Mouse (Mus musculus): ENCODE results near the gene Vmn1r119.
"Not testable (repeated sequence)": the region's sequence is repeated elsewhere in the genome, so short reads cannot be mapped to it uniquely, and the experiment has no call there.

The Vmn1r119 gene

DNA sequence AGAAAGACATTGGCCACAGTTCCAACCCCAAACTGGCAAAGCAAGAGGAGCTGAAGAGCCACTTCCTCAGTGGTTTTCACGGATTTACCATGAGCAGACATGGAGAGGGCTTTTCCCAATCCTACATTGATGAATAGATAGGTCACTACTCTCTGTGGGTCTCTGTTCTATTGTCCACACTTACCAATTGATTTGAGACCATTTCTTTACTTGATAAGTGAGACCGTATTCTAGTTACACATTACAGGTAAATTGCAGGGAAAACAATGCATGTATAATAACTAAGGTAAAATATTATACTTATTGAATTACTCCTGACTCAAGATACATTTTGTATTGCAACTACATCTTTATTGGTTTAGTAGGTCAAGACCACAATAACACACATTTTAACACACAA, at the start of gene Vmn1r119:
Gene Vmn1r119, minus strand, starts transcription at position 101 of the 400 bp plus-strand sequence.
- DNase-seq (ENCODE audit: low spot score), result not testable (repeated sequence)

DNA sequence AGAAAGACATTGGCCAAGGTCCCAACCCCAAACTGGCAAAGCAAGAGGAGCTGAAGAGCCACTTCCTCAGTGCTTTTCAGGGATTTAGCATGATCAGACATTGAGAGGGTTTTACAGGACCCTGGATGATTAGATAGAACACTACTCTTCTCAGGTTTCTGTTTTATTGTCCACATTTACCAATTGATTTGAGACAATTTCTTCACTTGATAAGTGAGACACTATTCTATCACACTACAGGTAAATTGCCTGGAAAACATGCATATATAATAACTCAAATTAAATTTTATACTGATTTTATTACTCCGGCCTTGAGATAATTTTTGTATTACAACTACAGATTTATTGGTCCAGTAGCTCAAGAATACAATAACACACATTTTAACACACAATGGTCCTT, 41.4 kb upstream of the Vmn1r119 start, which contains the start of gene Vmn1r120:
Gene Vmn1r120, minus strand, starts transcription at position 101 of the 400 bp plus-strand sequence.
- DNase-seq (ENCODE audit: low spot score), result not testable (repeated sequence)

Measured in urinary bladder, postnatal 10 days (tissue).